Mouse (Mus musculus): Measurements from ENCODE around the gene Smlr1. TPM values are rescaled to one million over a fixed set of nuclear protein-coding genes. Genes with fewer than 3 reads are reported as not detected.

Smlr1 gene
- polyA plus RNA-seq, 1 experiment from 2014 or later, result 2.4 TPM

Other genes with a start within 250 kb of the Smlr1 start
- 12.6 and 15.3 TPM in 2 replicates for gene Akap7, start 228.4 kb downstream of the Smlr1 start, polyA plus RNA-seq (2015; fragmentation: Nextera tagmentation; extraction: Ambion mirVana)
- 60.9 and 62.8 TPM in 2 replicates for gene Epb41l2, start 176.5 kb downstream of the Smlr1 start, polyA plus RNA-seq (2015; fragmentation: Nextera tagmentation; extraction: Ambion mirVana)

All from stomach, embryonic 16.5 days (tissue).